In the genomic region with DNA sequence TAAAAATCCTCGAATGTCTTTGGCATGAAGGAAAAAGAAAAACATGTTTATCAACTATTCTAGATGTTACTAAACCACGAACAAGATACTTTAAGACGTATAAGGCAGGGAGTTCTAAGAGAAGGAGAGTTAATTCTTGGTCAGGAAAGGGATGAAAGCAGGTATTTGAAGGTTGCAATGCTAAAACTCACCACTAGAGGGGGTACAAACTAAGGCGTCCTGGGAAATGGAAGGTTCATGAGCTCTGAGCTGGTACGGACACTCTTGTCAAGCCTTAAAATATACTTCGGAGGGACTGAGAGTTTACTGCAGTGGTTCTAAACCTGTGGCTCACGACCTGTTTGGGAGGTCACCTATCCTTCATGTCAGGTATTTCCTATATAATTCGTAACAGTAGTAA, we compare ENCODE assay signal across 8 mouse cellular contexts. TPM values are rescaled to one million over a fixed set of nuclear protein-coding genes. Genes with fewer than 3 reads are reported as not detected.
DNase-seq lines count a peak whose midpoint lies in the region; TF ChIP-seq lines count a peak whose summit lies in the region.
"Had no signal": no experiment of that assay in that cellular context is flagged by ENCODE, and none has a peak within 500 bp of the region (broad histone marks: within the 10 kb centered on the region; RNA-seq: fewer than 3 reads in every experiment).

No protein-coding gene starts in this region.

- no peaks in the 10 kb centered on the region for H3K4me1 ChIP-seq in ES-E14 (ENCODE audit: control insufficient read depth in 2 of 2, insufficient read depth in 2 of 2, low read length in 2 of 2, poor library complexity in 1 of 2)
- H3K4me1 ChIP-seq: heart, embryonic 15.5 days had no signal

- in situ Hi-C loops in ES-E14 (cut with MboI; ENCODE audit: low sequenced_read_pairs in 2 of 2, unreplicated experiment in 2 of 2) = loop anchor here in 1 of 2 experiments (10.0 kb wide), 1 partner anchor 260 kb away; no protein-coding TSS in a partner anchor

- H3K9me3 ChIP-seq in ES-E14 (ENCODE audit: control insufficient read depth, insufficient read depth, low read depth, low read length) = no peaks in the 10 kb centered on the region
- H3K9me3 ChIP-seq: heart, embryonic 15.5 days had no signal

- no peak overlapping the region for H3K9ac ChIP-seq in ES-E14 (ENCODE audit: insufficient read depth, low read depth, low read length, poor library complexity, severe bottlenecking)
- H3K9ac ChIP-seq: heart, embryonic 15.5 days had no signal

- no peak overlapping the region for H3K27ac ChIP-seq in ES-E14 (ENCODE audit: insufficient read depth, low read depth, low read length, poor library complexity, severe bottlenecking)
- H3K27ac ChIP-seq: heart, embryonic 15.5 days had no signal

- H3K4me3 ChIP-seq in ES-E14 (ENCODE audit: insufficient read depth in 1 of 2, low read depth in 1 of 2, low read length in 2 of 2, poor library complexity in 1 of 2, severe bottlenecking in 1 of 2) = no peak overlapping the region
- H3K4me3 ChIP-seq: heart, embryonic 15.5 days had no signal

- DNase-seq in left cerebral cortex, adult 11 months (ENCODE audit: low spot score) = peak; percentile 57
- DNase-seq in left cerebral cortex, adult 8-10 months (ENCODE audit: low spot score in 2 of 2) = no peak
- peak; percentile 71 for DNase-seq in CD4-positive helper T cell, adult 2 months (ENCODE audit: low read depth, low spot score)
- peak; percentile 70 for DNase-seq in ES-E14 (ENCODE audit: low read depth, low spot score)
- DNase-seq in cerebellum, postnatal 10 days = peak; percentile 63 to 89
- DNase-seq in kidney, postnatal 36 days = peak; percentile 45 to 65
- peak; percentile 40 for DNase-seq in telencephalon, adult 2 months (ENCODE audit: low read depth, low spot score)

- H3K36me3 ChIP-seq in ES-E14 (ENCODE audit: control insufficient read depth, insufficient read depth, low read length, poor library complexity, severe bottlenecking) = no peaks in the 10 kb centered on the region
- H3K36me3 ChIP-seq: heart, embryonic 15.5 days had no signal

TF ChIP-seq in ES-E14, 5 proteins besides CTCF, POLR2A, EP300 and RAD21:
- peak; percentile 36; the same call in 1 of the 2 replicates for TF ChIP-seq ZC3H11A (IDR thresholded peaks at IDR 0.05; ENCODE audit: borderline replicate concordance, low read depth, low read length)
- no peak for TF ChIP-seq MAFK (IDR thresholded peaks at IDR 0.05; ENCODE audit: insufficient read depth, low read depth, low read length)

RNA-seq across cellular contexts. Expression of a gene that starts 41.4 kb away (rescaled TPM):
- under 1 TPM in 3 of 4 experiments, not detected in 1; 0.35 to 0.46 (median 0.36) TPM for total RNA-seq in left cerebral cortex, adult 8-10 months (2022)
- 2.6 and 2.9 TPM in 2 replicates for total RNA-seq in ES-E14 (2012; rRNA removed)

Comparison
In these comparisons a context has a peak if more than half of its experiments do, and no peak if none do; other contexts are left out.
1. DNase-seq: peak in left cerebral cortex, adult 11 months (single experiment), CD4-positive helper T cell, adult 2 months (single experiment), ES-E14 (single experiment), cerebellum, postnatal 10 days (2 of 2), kidney, postnatal 36 days (2 of 2) and telencephalon, adult 2 months (single experiment); none in left cerebral cortex, adult 8-10 months (0 of 2).